Mouse (Mus musculus): ENCODE results near the gene Polr2g. TPM values are rescaled to one million over a fixed set of nuclear protein-coding genes. Genes with fewer than 3 reads are reported as not detected.

The Polr2g gene
- polyA plus RNA-seq, 1 experiment from 2014 or later, result 129 TPM

DNA sequence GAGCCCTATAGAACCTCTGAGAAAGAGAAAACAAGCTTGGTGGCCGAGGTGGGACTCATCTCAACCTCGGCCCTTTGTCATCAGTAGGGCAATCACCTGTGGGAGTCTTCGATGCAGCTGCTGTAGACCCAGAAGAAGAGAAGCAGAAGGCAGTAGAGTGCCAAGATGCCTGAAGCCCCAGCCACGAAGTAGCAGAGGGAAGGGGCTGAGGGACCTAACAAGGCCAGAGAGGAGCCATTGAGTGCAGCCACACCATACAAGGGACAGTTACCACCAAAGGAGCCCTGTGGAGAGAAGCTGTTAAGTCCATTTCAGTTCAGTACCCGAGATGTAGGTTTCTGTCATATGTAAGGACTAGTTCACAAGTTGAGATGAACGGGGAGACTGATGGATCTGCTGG, 25.0 kb downstream of the Polr2g start:
- H3K36me3 ChIP-seq (replicated peaks), result peaks cover 12% of the 10 kb centered on the region
- H3K9me3 ChIP-seq, result no peaks in the 10 kb centered on the region
- no peak for ATAC-seq (replicated peaks)
- peaks cover 40% of the 10 kb centered on the region for H3K4me1 ChIP-seq
- 54% methylated on average over 6 of the region's 6 CpGs for WGBS
- peak overlapping the region; percentile 94 for H3K4me2 ChIP-seq
- peak overlapping the region; percentile 55; the same call in 1 of the 2 replicates for H3K27ac ChIP-seq
- H3K9ac ChIP-seq, result peak overlapping the region; percentile 12
- no peaks in the 10 kb centered on the region for H3K27me3 ChIP-seq (replicated peaks)
- H3K4me3 ChIP-seq, result peak overlapping the region; percentile 65; the same call in 1 of the 2 replicates

DNA sequence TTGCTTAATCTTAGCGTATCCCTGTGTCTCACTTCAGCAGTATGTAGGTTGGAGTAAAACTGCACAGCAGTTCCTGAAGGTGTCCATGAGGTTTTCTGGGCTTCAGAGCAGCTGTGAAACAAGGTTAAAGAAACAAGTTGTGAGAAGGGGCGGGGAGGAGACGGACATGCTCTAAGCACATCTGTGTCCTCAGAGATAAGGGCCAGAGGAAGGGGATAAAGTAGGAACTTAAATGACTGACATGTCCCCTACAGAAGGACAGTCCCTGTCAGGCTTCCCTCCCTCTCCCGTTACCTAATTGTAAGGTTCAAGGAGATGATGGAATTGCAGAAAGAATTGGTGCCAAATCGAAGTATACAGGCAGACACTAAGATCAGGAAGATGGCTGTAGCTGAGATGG, 25.4 kb downstream of the Polr2g start:
- peak overlapping the region; percentile 94 for H3K4me2 ChIP-seq

DNA sequence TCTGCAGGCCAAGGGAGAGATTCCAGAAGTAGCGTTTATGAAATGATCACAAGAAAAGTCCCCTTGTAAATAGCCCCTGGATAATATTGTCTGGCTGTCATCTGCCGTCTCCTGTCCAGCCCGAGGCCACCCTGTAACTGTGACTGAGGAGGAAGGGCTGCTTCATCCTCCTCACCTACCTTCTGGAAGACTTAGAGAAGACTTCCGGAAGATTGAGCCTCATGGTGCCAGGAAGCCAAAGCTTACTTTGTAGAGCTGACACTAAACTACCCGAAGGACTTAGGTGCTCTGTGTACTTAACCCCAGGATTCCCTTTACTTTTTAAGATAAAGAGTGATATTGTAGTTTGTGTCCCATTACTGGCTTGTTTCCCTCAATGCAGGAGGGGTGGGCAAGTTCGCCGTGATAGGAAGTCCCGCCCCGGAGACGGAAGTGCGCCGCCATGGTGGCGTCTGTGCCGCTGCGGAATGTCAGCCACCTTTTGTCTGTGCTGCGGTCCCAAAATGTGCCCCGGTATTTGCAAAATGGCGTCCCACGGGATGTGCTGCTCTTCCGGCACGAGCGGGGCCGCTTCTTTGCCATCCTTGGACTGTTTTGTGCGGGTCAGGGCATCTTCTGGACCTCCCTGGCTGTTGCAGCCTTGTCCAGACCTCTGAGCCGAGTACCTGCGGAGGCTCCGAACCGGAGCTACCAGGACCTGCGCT, 27.7 kb downstream of the Polr2g start, which contains the start of gene Tmem223:
Gene Tmem223, plus strand, starts transcription at position 430 of the 704 bp plus-strand sequence.
- WGBS, result 20% methylated on average over 29 of the region's 29 CpGs
- Histone ChIP-seq H3K9me3 (no peaks in the 10 kb centered on the region), H3K9ac (peak within 1 kb of the TSS; percentile 97), H3K4me2 (peak within 1 kb of the TSS; percentile 68), H3K4me3 (peak within 1 kb of the TSS; percentile 92), H3K4me1 (peaks cover 38% of the 10 kb centered on the region), H3K27me3 (replicated peaks) (no peaks in the 10 kb centered on the region), H3K36me3 (replicated peaks) (peaks cover 38% of the 10 kb centered on the region), H3K27ac (peak within 1 kb of the TSS; percentile 93)
- ATAC-seq (replicated peaks), result peak; percentile 44; the same call in 1 of the 2 replicates

More for the DNA sequence above, 25.4 kb downstream of the Polr2g start:
- no peaks in the 10 kb centered on the region for H3K9me3 ChIP-seq
- ATAC-seq (replicated peaks), result no peak
- H3K27me3 ChIP-seq (replicated peaks), result no peaks in the 10 kb centered on the region
- peaks cover 16% of the 10 kb centered on the region for H3K36me3 ChIP-seq (replicated peaks)
- H3K4me1 ChIP-seq, result peaks cover 40% of the 10 kb centered on the region
- WGBS, result 87% methylated on average over 5 of the region's 5 CpGs
- H3K4me3 ChIP-seq, result 0 out of 2 replicates have a peak overlapping the region, but pooled peaks have one; percentile 65
- H3K9ac ChIP-seq, result peak overlapping the region; percentile 12; the same call in 1 of the 2 replicates
- H3K27ac ChIP-seq, result no peak overlapping the region

DNA sequence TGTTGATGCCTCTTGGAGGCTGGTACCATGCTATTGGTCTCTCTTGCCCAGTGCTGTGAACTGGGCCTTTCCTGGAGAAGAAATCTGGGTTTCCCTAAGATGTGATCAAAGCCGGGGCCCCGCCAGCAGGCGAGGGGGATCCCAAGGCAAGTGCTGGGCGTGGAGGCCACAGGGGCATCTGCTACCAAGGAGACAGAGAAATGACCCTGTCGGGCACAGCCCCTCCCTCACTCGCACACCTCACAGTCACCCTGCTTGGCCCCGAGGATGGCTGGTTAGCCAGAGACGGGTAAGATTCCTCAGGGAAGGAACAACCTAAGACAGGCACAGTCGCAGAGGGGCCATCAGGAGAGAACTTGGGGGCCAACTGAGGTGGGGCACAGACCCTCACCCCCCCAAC, 32.8 kb downstream of the Polr2g start:
- WGBS, result 98% methylated on average over 9 of the region's 9 CpGs
- H3K9me3 ChIP-seq, result 0 out of 2 replicates have a peak, but pooled peaks cover 2% of the 10 kb centered on the region
- no peak overlapping the region for H3K9ac ChIP-seq
- no peaks in the 10 kb centered on the region for H3K27me3 ChIP-seq (replicated peaks)
- no peak overlapping the region for H3K27ac ChIP-seq
- H3K4me3 ChIP-seq, result no peak overlapping the region
- H3K4me1 ChIP-seq, result peaks cover 5% of the 10 kb centered on the region
- no peak for ATAC-seq (replicated peaks)
- no peak overlapping the region for H3K4me2 ChIP-seq
- peaks cover 71% of the 10 kb centered on the region for H3K36me3 ChIP-seq (replicated peaks)

DNA sequence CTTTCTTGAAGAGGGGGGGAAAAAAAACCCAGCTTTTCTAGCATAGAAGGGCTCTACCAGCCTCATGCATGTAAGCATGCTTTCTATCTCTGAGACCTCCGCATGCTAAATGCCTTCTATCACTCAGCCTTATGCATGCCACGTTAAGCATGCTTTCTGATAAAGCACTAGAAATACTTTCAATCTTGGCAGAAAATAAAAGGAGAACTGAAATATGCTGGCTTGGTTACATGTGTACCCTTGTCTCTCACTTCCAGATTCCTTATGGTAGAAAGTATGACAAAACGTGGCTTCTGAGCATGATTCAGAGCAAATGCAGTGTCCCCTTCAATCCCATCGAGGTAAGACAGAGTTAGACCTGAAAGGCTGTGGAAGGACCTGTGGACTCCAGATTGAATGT, 35.1 kb downstream of the Polr2g start:
- ATAC-seq (replicated peaks), result no peak
- H3K4me2 ChIP-seq, result no peak overlapping the region
- 0 out of 2 replicates have a peak, but pooled peaks cover 2% of the 10 kb centered on the region for H3K9me3 ChIP-seq
- peaks cover 10% of the 10 kb centered on the region for H3K4me1 ChIP-seq
- H3K27me3 ChIP-seq (replicated peaks), result no peaks in the 10 kb centered on the region
- H3K4me3 ChIP-seq, result no peak overlapping the region
- H3K27ac ChIP-seq, result no peak overlapping the region
- peaks cover 58% of the 10 kb centered on the region for H3K36me3 ChIP-seq (replicated peaks)
- WGBS, result 90% methylated on average over 4 of the region's 4 CpGs
- no peak overlapping the region for H3K9ac ChIP-seq

DNA sequence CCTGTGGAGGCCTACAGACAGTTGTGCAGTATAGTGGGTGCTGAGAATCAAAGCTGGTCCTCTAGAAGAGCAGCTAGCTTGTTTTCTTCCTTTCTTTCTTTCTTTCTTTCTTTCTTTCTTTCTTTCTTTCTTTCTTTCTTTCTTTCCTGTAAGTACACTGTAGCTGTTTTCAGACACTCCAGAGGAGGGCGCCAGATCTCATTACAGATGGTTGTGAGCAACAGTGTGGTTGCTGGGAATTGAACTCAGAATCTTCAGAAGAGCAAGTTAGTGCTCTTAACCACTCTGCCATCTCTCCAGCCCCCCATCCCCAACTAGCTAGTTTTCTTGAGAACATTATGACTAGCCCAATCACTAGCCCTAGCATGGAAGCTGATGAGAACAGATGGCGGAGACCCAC, 37.6 kb downstream of the Polr2g start:
- Histone ChIP-seq H3K4me3 (no peak overlapping the region), H3K27me3 (replicated peaks) (no peaks in the 10 kb centered on the region), H3K9me3 (0 out of 2 replicates have a peak, but pooled peaks cover 2% of the 10 kb centered on the region), H3K9ac (no peak overlapping the region), H3K4me2 (no peak overlapping the region), H3K4me1 (peaks cover 25% of the 10 kb centered on the region), H3K36me3 (replicated peaks) (peaks cover 33% of the 10 kb centered on the region), H3K27ac (no peak overlapping the region)
- 88% methylated on average over 2 of the region's 2 CpGs for WGBS
- no peak for ATAC-seq (replicated peaks)

DNA sequence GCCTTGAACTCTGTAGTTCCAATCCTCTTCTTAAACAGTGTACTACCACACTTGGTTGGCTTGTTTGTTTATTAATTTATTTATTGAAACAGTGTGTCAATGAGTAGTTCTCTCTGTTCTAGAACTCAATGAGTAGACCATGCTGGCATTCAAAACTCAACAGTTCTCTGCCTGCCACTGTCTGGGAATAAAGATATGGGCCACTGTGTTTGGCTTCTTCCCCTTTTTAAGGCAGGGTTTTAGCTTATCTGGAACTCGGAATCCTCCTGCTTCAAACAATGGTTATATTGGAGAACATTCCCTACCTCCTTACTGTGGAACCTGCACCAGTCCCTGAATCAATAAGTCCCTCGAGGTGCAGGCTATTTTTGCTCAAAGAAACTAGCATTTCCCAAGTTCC, 39.5 kb downstream of the Polr2g start:
- H3K4me2 ChIP-seq, result no peak overlapping the region
- no peak overlapping the region for H3K9ac ChIP-seq
- H3K36me3 ChIP-seq (replicated peaks), result peaks cover 20% of the 10 kb centered on the region
- H3K4me1 ChIP-seq, result peaks cover 28% of the 10 kb centered on the region
- ATAC-seq (replicated peaks), result no peak
- no peaks in the 10 kb centered on the region for H3K27me3 ChIP-seq (replicated peaks)
- H3K9me3 ChIP-seq, result no peaks in the 10 kb centered on the region
- no peak overlapping the region for H3K4me3 ChIP-seq
- WGBS, result 93% methylated on average over 2 of the region's 2 CpGs
- H3K27ac ChIP-seq, result no peak overlapping the region

DNA sequence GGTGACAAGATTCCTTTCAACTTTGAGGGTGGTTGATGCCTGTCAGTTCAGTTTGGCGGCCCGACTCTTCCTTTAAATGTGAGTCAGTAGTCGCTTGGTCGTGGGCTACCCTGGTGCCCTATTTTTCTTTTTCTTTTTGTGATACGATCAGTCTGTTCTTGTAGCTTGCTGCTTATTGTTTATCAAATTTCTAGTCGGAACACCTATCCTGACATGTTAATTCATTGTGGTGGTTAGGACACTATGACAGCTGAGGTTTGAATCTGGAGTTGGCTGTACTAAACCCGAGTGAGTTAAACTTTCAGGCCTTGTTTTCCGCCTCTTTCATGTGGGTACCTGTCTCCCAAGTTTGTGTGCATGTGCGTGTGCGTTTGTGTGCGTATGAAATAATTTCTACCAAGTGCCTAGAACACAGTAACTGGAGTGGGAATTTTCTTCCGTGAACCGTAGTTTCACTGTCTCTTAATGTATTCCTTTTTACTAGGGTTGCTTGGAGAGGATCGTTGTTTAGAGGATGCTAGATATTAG, 40.8 kb downstream of the Polr2g start:
- Histone ChIP-seq H3K4me2 (peak overlapping the region; percentile 61), H3K4me3 (peak overlapping the region; percentile 83), H3K36me3 (replicated peaks) (peaks cover 14% of the 10 kb centered on the region; the same call in 1 of the 2 replicates), H3K4me1 (peaks cover 28% of the 10 kb centered on the region), H3K27me3 (replicated peaks) (no peaks in the 10 kb centered on the region), H3K9me3 (no peaks in the 10 kb centered on the region), H3K27ac (peak overlapping the region; percentile 88), H3K9ac (peak overlapping the region; percentile 85)
- WGBS, result 5% methylated on average over 14 of the region's 14 CpGs
- ATAC-seq (replicated peaks), result no peak; the same call in 1 of the 2 replicates

DNA sequence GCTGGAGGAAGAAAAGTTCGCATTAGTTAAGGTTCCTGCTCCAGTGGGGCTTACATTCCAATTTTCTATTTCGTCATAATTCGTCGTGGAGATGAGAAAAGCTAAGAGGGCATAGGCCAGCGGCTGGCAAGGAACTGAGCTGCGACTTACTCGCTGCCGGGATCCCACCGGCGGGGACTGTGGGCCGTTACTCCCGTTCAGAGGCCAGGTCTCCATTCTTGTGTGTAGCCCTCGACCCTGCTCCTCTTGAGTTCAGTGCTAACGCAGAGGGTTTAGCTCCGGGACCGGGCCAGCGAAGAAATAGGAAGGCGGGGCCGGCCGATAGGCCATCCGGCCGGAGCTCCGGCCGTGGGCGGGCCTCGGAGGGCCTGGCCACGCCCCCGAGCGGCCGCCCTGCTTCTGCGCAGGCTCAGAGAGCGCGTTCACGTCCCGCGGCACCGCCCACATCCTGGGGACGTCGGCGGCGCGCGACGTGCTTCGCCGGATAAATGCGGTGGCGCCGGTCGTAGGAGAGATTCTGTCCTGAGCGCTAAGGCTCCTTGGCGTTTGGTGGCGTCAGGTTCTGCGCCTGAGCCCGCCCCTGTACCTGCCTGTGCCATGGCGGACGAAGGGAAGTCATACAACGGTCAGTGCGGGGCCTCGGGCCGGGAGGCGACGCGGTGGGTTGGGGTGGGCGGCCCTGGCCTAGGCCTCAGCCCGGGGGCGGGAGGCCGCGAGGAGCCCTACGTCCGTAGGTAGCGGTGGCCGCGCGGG, 41.6 kb downstream of the Polr2g start, which contains the start of gene Nxf1:
Gene Nxf1, plus strand, starts transcription at position 439 of the 753 bp plus-strand sequence.
- Histone ChIP-seq H3K4me3 (peak within 1 kb of the TSS; percentile 83), H3K9ac (peak within 1 kb of the TSS; percentile 85), H3K27me3 (replicated peaks) (no peaks in the 10 kb centered on the region), H3K27ac (peak within 1 kb of the TSS; percentile 88), H3K4me1 (peaks cover 28% of the 10 kb centered on the region), H3K36me3 (replicated peaks) (peaks cover 13% of the 10 kb centered on the region; the same call in 1 of the 2 replicates), H3K4me2 (peak within 1 kb of the TSS; percentile 61), H3K9me3 (no peaks in the 10 kb centered on the region)
- WGBS, result under 1% methylated on average over 75 of the region's 75 CpGs
- ATAC-seq (replicated peaks), result peak; percentile 94

DNA sequence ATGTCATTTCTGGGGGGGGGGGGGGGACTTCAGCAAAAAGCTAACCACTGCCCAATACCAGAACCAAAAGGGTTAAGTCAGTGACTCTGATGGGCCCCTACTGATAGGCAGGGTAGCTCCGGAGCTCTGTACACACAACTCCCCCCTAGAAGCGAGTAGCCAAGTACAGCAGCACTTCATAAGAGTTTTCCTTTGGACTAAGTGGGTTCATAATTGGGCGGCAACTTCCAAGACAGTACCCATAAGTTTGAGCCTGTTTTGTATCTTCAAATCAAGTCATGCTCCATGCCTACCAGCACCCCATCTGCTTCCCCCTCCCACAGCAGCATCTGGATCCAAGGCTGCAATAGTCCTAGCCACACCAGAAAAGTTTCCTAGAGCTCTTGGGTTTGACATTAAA, 42.7 kb downstream of the Polr2g start:
- H3K9ac ChIP-seq, result no peak overlapping the region
- H3K4me2 ChIP-seq, result peak overlapping the region; percentile 61; the same call in 1 of the 2 replicates
- no peaks in the 10 kb centered on the region for H3K27me3 ChIP-seq (replicated peaks)
- H3K4me1 ChIP-seq, result peaks cover 28% of the 10 kb centered on the region
- H3K4me3 ChIP-seq, result no peak overlapping the region
- H3K9me3 ChIP-seq, result no peaks in the 10 kb centered on the region
- 80% methylated on average over 3 of the region's 3 CpGs for WGBS
- peaks cover 23% of the 10 kb centered on the region for H3K36me3 ChIP-seq (replicated peaks)
- ATAC-seq (replicated peaks), result no peak
- H3K27ac ChIP-seq, result no peak overlapping the region

DNA sequence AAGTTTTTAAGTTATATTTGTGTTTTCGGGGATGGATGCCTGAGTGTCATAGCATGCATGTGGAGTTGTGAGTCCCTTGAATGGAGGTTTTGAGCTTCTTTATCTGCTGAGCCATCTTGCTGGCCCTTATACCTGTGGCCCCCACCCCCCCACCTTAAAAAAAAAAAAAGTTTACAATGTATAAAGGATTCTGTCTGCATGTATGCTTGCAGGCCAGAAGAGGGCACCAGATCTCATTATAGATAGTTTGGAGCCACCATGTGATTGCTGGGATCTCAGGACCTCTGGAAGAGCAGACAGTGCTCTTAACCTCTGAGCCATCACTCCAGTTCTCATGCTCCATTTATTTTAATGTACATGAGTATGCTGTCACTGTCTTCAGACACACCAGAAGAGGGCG, 51.0 kb downstream of the Polr2g start:
- Histone ChIP-seq H3K27ac (no peak overlapping the region), H3K4me3 (no peak overlapping the region), H3K4me1 (peaks cover 10% of the 10 kb centered on the region), H3K27me3 (replicated peaks) (no peaks in the 10 kb centered on the region), H3K9me3 (no peaks in the 10 kb centered on the region), H3K9ac (no peak overlapping the region), H3K36me3 (replicated peaks) (peaks cover 72% of the 10 kb centered on the region), H3K4me2 (no peak overlapping the region)
- WGBS, result 71% methylated on average over 2 of the region's 2 CpGs
- no peak for ATAC-seq (replicated peaks)

DNA sequence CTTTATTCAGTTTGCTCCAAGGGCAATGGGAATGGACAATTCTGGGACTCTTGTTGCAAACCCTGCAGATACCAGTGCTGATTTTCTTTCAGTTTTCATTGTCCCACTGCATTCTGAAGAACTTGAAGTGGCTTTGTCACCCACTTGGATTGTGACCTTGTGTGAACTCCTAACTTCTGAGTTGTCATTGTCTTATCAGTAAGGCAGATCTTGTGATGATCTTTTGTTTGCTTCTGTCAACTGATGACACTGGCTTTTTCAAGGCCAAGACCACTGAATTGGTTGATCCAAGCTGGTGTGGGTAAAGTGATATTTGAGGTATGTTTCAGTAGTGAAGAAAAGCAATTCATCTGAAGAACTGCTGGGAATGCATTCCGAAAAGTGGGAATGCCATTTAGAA, 53.0 kb downstream of the Polr2g start:
- 95% methylated on average over 1 of the region's 1 CpGs for WGBS
- Histone ChIP-seq H3K9ac (no peak overlapping the region), H3K27me3 (replicated peaks) (no peaks in the 10 kb centered on the region), H3K9me3 (no peaks in the 10 kb centered on the region), H3K36me3 (replicated peaks) (peaks cover 62% of the 10 kb centered on the region), H3K4me2 (no peak overlapping the region), H3K4me3 (no peak overlapping the region), H3K4me1 (peaks cover 23% of the 10 kb centered on the region), H3K27ac (no peak overlapping the region)
- no peak for ATAC-seq (replicated peaks)
